Mouse (Mus musculus) heart, embryonic 15.5 days (tissue): ENCODE data around the gene Spock2. TPM values are rescaled to one million over a fixed set of nuclear protein-coding genes. Genes with fewer than 3 reads are reported as not detected.
"Not testable (repeated sequence)": the region's sequence is repeated elsewhere in the genome, so short reads cannot be mapped to it uniquely, and the experiment has no call there.

Experiments used
- ATAC-seq: fragments of 200-750 bp; cut with Nextera tagmentation; replicated peaks from 2 replicates; pipeline ENCODE4 v1.8.0; 2017; ENCODE audit warnings: low read depth, moderate TSS enrichment; ENCODE audit not compliant: insufficient number of reproducible peaks, insufficient read depth, low FRiP score
- H3K27ac ChIP-seq: fragments of 300-500 bp; sonication (generic); 2 replicates; pipeline ENCODE4 v1.5.1; 2015; ENCODE audit warnings: mild to moderate bottlenecking, inconsistent platforms
- H3K27me3 ChIP-seq: fragments of 300-500 bp; sonication (generic); 2 replicates; pipeline ENCODE4 v1.6.1; 2015; ENCODE audit warnings: inconsistent platforms
- H3K36me3 ChIP-seq: fragments of 300-500 bp; sonication (generic); 2 replicates; pipeline ENCODE4 v1.6.1; 2015; ENCODE audit warnings: mild to moderate bottlenecking, inconsistent platforms
- H3K4me1 ChIP-seq: fragments of 300-500 bp; sonication (generic); replicated peaks from 2 replicates; pipeline ENCODE4 v1.6.1; 2015; ENCODE audit warnings: inconsistent platforms
- H3K4me2 ChIP-seq: fragments of 300-500 bp; sonication (generic); 2 replicates; pipeline ENCODE4 v1.6.1; 2015; ENCODE audit warnings: inconsistent platforms, mild to moderate bottlenecking, moderate library complexity
- H3K4me3 ChIP-seq: fragments of 300-500 bp; sonication (generic); 2 replicates; pipeline ENCODE4 v1.5.1; 2015; ENCODE audit warnings: mild to moderate bottlenecking, inconsistent platforms
- H3K9ac ChIP-seq: fragments of 300-500 bp; sonication (generic); 2 replicates; pipeline ENCODE4 v1.6.1; 2015; ENCODE audit warnings: mild to moderate bottlenecking, inconsistent platforms
- H3K9me3 ChIP-seq: fragments of 300-500 bp; sonication (generic); replicated peaks from 2 replicates; pipeline ENCODE4 v1.6.1; 2016; ENCODE audit warnings: inconsistent platforms
- WGBS: fragments of 180-500 bp; shearing (Covaris S2); methylation state at CpG from one replicate; pipeline ENCODE4 v1.1.7; 2015; ENCODE audit warnings: mixed read lengths; 5-methylcytosine and 5-hydroxymethylcytosine counted together
- microRNA-seq: library from miRNA; unstranded; fragments of <30 nt; microRNA quantifications from one replicate; pipeline ENCODE4, GENCODE M21; 2016
- polyA plus RNA-seq: library from polyadenylated mRNA; unstranded; fragments of >200 nt; fragmentation: Nextera tagmentation; extraction: Ambion mirVana; gene quantifications from 2 replicates; pipeline ENCODE4 v1.2.1, GENCODE M21; 2015

Gene Spock2
- polyA plus RNA-seq, 1 experiment from 2014 or later = 3.8 TPM

- WGBS = 67% methylated on average over 10 of the region's 10 CpGs
- Histone ChIP-seq H3K9me3 (no peaks in the 10 kb centered on the region), H3K36me3 (no peaks in the 10 kb centered on the region), H3K9ac (no peak overlapping the region), H3K4me3 (no peak overlapping the region), H3K27ac (no peak overlapping the region), H3K27me3 (no peaks in the 10 kb centered on the region), H3K4me2 (no peak overlapping the region), H3K4me1 (peaks cover 7% of the 10 kb centered on the region; the same call in 1 of the 2 replicates)
- ATAC-seq = no peak
Observed at GRCm38 (mm10) chr10:60170326-60171089, 64.5 kb downstream of the Spock2 start.

- ATAC-seq = no peak
- no peaks in the 10 kb centered on the region for H3K27me3 ChIP-seq
- no peaks in the 10 kb centered on the region for H3K9me3 ChIP-seq
- no peaks in the 10 kb centered on the region for H3K36me3 ChIP-seq
- WGBS = 92% methylated on average over 5 of the region's 5 CpGs
- H3K4me2 ChIP-seq = no peak overlapping the region
- no peak overlapping the region for H3K4me3 ChIP-seq
- no peak overlapping the region for H3K27ac ChIP-seq
- H3K9ac ChIP-seq = no peak overlapping the region
- H3K4me1 ChIP-seq = peaks cover 7% of the 10 kb centered on the region; the same call in 1 of the 2 replicates
Observed at GRCm38 (mm10) chr10:60171368-60171767, 65.3 kb downstream of the Spock2 start.

GRCm38 (mm10) chr10:60172306-60172705, 66.3 kb downstream of the Spock2 start:
- 82% methylated on average over 4 of the region's 4 CpGs for WGBS
- H3K36me3 ChIP-seq = no peaks in the 10 kb centered on the region
- no peaks in the 10 kb centered on the region for H3K9me3 ChIP-seq
- H3K4me2 ChIP-seq = no peak overlapping the region
- no peaks in the 10 kb centered on the region for H3K27me3 ChIP-seq
- H3K27ac ChIP-seq = no peak overlapping the region
- peaks cover 7% of the 10 kb centered on the region; the same call in 1 of the 2 replicates for H3K4me1 ChIP-seq
- H3K9ac ChIP-seq = no peak overlapping the region
- no peak overlapping the region for H3K4me3 ChIP-seq
- ATAC-seq = no peak

- no peak overlapping the region for H3K4me3 ChIP-seq
- H3K36me3 ChIP-seq = no peaks in the 10 kb centered on the region
- peaks cover 7% of the 10 kb centered on the region; the same call in 1 of the 2 replicates for H3K4me1 ChIP-seq
- H3K27ac ChIP-seq = no peak overlapping the region
- no peak overlapping the region for H3K9ac ChIP-seq
- 42% methylated on average over 10 of the region's 10 CpGs for WGBS
- H3K9me3 ChIP-seq = no peaks in the 10 kb centered on the region
- no peak for ATAC-seq
- H3K4me2 ChIP-seq = no peak overlapping the region
- no peaks in the 10 kb centered on the region for H3K27me3 ChIP-seq
Observed at GRCm38 (mm10) chr10:60173035-60173434, 67.0 kb downstream of the Spock2 start.

GRCm38 (mm10) chr10:60174506-60174905, 68.5 kb downstream of the Spock2 start:
- no peak for ATAC-seq
- Histone ChIP-seq H3K9me3 (no peaks in the 10 kb centered on the region), H3K27ac (no peak overlapping the region), H3K27me3 (no peaks in the 10 kb centered on the region), H3K4me1 (peaks cover 7% of the 10 kb centered on the region; the same call in 1 of the 2 replicates), H3K4me3 (no peak overlapping the region), H3K9ac (no peak overlapping the region), H3K4me2 (no peak overlapping the region), H3K36me3 (no peaks in the 10 kb centered on the region)
- WGBS = 49% methylated on average over 3 of the region's 3 CpGs

- 85% methylated on average over 9 of the region's 9 CpGs for WGBS
- ATAC-seq = not testable (repeated sequence)
Observed at GRCm38 (mm10) chr10:60175306-60175705, 69.3 kb downstream of the Spock2 start.

More at GRCm38 (mm10) chr10:60175306-60175705, 69.3 kb downstream of the Spock2 start:
- not testable (repeated sequence) for H3K27ac ChIP-seq, H3K27me3 ChIP-seq, H3K36me3 ChIP-seq, H3K4me1 ChIP-seq, H3K9me3 ChIP-seq, H3K9ac ChIP-seq, H3K4me2 ChIP-seq, H3K4me3 ChIP-seq

Small RNA genes lying within 50 kb of the gene (microRNA-seq; reads per million reads assigned to microRNA genes)
- gene Mir6906 = not detected

Other genes with a start within 250 kb of the Spock2 start
- 17.8 and 23.3 TPM in 2 replicates for gene Dnajb12, start 226.7 kb upstream of the Spock2 start, polyA plus RNA-seq
- gene Ddit4, start 154.4 kb upstream of the Spock2 start, polyA plus RNA-seq = 22.7 and 33.4 TPM in 2 replicates
- gene Ascc1, start 103.4 kb upstream of the Spock2 start, polyA plus RNA-seq = 36.1 and 40.6 TPM in 2 replicates
- gene Anapc16, start 103.1 kb upstream of the Spock2 start, polyA plus RNA-seq = 85.4 and 92.2 TPM in 2 replicates
- 0.62 and 1.0 TPM in 2 replicates for gene Chst3, start 113.0 kb downstream of the Spock2 start, polyA plus RNA-seq
- gene Psap, start 171.4 kb downstream of the Spock2 start, polyA plus RNA-seq = 118 and 142 TPM in 2 replicates
- gene Vsir, start 240.6 kb downstream of the Spock2 start, polyA plus RNA-seq = 3.9 and 5.5 TPM in 2 replicates